Mouse (Mus musculus) forelimb bud, embryonic 11.5 days (tissue): ENCODE measurements around the gene Ppara.

Source experiments
- DNase-seq: peaks from one replicate; pipeline ENCODE4 v3.0.0-alpha.2; 2012; ENCODE audit warnings: low read depth, low spot score

Ppara gene

GRCm38 (mm10) chr15:85734571-85735033 is at the start of gene Ppara:
Gene Ppara (plus strand): TSS chr15:85734983.
- DNase-seq: no peak

GRCm38 (mm10) chr15:85686641-85687395 is 48.0 kb upstream of the Ppara start:
- peak; percentile 56 for DNase-seq

DNA sequence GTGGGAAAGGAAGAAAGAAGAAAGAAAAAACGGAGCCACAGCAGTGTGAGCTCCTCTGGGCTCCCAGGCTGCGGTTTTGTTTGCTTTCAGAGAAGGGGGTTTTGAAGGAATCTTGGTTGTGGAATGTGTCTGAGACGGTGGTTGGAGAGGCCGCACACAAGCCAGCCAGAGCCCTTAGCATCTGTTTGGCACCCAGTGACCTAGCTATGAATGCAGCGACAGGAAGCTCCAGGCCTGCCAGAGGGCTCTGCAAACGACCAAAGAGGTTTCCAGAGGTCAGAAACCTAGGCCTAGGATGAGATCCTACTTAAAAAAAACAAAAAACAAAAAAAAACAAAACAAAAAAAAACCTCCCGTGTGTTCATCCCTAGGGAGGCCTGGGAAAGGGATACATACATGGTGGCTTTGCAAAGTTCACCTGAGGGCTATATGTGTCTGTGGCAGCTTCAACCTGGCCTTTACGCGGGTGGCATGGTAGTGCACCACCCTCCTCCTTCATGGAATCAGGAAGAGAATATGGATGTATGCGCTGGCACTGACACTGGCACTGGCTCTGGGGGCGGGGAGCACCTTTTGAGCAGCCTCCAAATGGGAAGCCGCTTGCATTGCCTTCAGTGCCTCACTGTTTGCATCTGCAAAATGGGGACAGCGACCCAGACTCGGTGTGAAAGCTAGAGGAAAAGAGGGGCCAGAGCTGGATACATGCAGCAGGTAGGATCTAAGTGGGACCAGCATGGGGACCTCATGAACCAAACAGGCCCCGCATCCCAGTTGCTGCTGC is 47.0 kb upstream of the Ppara start:
- DNase-seq: no peak

GRCm38 (mm10) chr15:85688734-85689133 is 46.0 kb upstream of the Ppara start:
- no peak for DNase-seq

- DNase-seq: no peak
Measured at GRCm38 (mm10) chr15:85689523-85689922, 45.3 kb upstream of the Ppara start.

- DNase-seq: no peak
Measured at GRCm38 (mm10) chr15:85690058-85690457, 44.7 kb upstream of the Ppara start.

DNA sequence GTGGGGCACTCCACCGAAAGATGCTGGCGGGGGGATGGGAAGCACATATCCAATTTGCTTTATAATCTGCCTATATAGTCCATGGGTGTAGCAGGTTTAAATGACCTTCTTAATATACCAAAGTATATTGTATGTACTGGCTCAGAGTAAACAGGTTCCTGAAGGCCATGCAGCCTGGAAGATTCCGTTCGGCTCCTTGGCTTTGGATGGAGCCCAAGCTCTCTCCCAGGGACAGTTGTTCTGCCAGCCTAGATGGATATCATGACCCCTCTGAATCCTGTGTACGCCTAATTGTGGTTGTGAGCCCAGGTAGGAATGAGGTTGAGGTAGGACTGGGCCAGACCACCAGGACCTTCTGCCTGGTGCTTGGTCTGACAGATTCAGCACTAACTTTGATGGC is 43.9 kb upstream of the Ppara start:
- no peak for DNase-seq

DNA sequence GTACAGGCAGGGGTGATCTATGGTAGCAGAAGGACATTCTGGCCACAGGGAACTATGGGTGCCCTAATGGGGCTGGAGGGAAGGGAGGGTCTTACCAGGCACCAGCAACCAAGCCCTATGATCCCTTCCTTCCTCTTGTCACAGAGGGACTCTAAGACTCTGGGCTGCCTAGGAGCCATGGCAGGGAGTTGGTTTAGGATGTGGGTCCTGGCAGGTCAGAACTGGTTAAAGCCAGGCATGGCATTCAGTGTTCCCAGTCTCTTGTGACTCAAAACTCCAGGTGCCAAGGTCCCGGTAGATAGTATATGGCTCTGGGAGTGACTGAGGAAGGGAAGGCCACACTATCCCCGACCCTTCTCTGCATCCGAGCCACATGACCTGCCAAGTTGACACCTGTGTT is 41.7 kb upstream of the Ppara start:
- no peak for DNase-seq

GRCm38 (mm10) chr15:85693819-85694218 is 41.0 kb upstream of the Ppara start:
- DNase-seq: no peak

DNA sequence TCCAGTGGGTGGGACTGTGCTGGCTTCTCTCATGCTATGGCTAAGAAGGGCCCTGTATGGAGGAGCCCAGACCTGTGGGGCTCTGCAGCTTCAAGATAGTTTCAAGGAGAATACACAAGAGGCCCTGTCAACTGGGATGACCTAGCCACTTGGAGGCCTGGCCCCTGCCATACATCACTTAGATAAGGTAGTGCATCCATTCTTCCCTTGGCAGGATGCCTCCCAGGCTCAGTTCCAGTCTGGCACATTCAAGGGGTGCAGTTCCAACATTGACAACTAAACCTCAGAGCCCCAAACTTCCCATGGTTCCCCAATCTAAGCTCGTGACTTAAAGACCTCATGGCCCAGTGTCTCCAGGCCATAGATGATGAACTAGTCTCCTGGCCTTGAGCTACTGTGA is 40.4 kb upstream of the Ppara start:
- no peak for DNase-seq

DNA sequence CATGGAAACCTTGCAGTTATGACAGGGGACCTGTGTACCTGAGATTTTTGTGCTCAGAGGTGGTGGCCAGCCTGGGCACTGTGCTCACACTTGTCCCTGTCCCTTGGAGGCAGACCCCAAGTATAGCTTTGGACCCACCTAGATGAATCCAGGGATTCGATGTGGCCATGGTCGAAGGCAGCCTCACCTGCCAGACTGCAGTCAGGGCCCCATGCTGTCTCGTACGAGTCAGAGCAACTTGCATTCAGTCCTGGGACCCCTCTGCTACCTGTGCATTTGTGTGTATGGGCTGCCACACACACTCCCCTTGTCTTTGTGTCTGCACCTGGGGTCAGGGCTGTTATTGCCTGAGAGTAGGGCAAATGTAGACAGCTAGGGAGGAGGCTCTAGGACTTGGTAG is 39.5 kb upstream of the Ppara start:
- DNase-seq: no peak

GRCm38 (mm10) chr15:85698345-85699034 is 36.3 kb upstream of the Ppara start:
- DNase-seq: no peak

GRCm38 (mm10) chr15:85699452-85699851 is 35.3 kb upstream of the Ppara start:
- DNase-seq: no peak

- no peak for DNase-seq
Measured at GRCm38 (mm10) chr15:85699862-85700501, 34.8 kb upstream of the Ppara start.

GRCm38 (mm10) chr15:85700716-85701115 is 34.1 kb upstream of the Ppara start:
- no peak for DNase-seq

DNA sequence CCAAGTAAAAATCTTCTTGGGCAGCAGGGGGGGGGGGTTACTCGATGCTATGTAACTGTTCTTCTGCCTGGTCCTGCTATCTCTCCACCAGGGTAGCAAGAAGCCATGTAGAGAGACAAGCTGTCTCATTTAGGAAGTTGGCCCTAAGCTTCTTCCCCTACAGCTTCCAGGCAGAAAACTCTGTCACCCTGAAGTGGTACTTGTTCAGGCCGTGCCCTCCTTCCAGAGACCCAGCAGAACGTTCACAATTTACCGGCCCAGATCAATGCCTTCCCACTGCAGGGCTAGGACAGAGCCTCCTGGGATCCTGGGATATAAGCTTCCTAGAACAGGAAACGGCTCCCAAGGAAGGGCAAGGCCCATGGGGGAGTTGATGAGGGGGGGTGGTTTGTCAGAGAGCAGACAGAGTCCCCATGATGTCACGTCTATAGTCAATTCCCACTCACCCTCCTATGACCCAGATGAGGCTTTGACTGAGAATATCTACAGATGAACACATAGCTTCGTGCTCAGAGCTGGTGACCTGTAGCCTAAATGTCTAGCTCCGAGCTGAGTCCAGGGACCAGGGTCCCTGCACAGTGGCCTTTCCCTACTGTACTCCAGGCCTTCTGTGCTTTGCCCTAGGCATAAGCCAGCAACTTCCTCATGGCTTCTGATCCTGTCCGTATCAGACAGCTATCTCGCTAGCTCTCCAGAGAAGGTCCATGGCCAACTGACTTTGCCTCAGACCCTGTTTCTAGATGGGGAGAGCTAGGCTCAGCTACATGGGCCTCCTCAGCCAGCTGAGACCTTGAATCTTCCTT is 33.5 kb upstream of the Ppara start:
- no peak for DNase-seq

GRCm38 (mm10) chr15:85702411-85702951 is 32.3 kb upstream of the Ppara start:
- no peak for DNase-seq

- DNase-seq: no peak
Measured at GRCm38 (mm10) chr15:85703194-85703641, 31.6 kb upstream of the Ppara start.

- DNase-seq: no peak
Measured at GRCm38 (mm10) chr15:85703858-85704257, 30.9 kb upstream of the Ppara start.

DNA sequence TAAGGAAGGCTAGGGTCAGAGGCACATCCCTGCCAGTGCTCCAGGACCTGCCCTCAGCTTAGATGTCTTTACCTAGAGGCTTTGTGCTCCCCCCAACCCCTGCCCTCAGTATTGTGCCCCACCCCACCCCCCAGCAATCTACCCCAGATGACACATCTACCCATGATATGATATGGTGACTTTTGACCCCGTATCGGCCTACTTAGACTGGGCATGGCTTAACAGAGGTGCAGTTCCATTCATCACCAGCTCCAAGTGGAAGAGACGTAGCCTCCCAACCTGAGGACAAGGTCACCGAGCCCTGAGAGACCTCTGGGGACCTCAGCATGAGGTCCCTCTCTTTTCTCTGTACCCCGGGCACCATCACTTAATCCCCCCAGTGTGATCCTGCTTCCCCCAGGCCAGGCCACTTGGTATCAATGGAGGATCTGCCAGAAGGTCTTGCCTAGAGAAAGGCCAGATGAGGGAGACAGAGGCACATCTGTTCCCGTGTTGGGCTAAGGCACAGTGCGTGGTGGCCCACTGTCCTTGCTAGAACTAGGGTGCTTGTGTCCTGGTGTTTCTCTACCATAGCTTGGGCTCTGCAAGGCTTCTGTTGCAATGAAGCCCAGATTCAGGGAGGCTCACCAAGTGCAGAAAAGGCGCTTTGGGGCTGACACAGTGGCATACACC is 30.3 kb upstream of the Ppara start:
- no peak for DNase-seq
